ENCODE assay signal across 16 mouse cellular contexts in the genomic region with DNA sequence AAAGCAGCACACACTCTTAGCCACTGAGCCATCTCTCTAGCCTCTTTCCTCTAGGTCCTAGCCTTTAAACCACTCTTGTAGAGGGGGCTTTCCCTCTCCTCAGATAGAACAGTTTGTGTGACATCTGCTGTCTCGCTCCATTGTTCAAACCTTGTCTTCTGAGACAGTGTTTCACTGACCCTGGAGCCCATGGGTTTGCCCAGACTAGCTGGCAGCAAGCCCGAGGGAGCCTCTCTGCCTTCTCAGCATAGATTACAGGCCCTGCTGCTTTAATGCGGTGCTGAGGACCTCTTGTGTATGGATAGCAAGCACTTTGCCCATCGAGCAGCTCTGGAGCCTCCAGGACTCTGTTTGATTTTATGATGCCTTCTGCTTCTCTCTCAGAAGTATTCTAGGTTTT. TPM values are rescaled to one million over a fixed set of nuclear protein-coding genes. Genes with fewer than 3 reads are reported as not detected.
DNase-seq lines count a peak whose midpoint lies in the region; ATAC-seq and TF ChIP-seq lines count a peak whose summit lies in the region.
"Had no signal": no experiment of that assay in that cellular context is flagged by ENCODE, and none has a peak within 500 bp of the region (broad histone marks: within the 10 kb centered on the region; RNA-seq: fewer than 3 reads in every experiment).

No protein-coding gene starts in this region.

- 46% methylated on average over 4 of the region's 4 CpGs for WGBS in lung, embryonic 14.5 days
- 34% methylated on average over 4 of the region's 4 CpGs for WGBS in hindbrain, embryonic 10.5 days
- 21% methylated on average over 4 of the region's 4 CpGs for WGBS in midbrain, embryonic 16.5 days

- TF ChIP-seq CTCF in lung, embryonic 14.5 days (IDR thresholded peaks at IDR 0.05; ENCODE audit: low read depth) = no peak

- no peak overlapping the region for H3K4me3 ChIP-seq in lung, embryonic 14.5 days (ENCODE audit: low read depth, low read length)
- H3K4me3 ChIP-seq in hindbrain, embryonic 10.5 days = peak overlapping the region; percentile 20
- no peak overlapping the region for H3K4me3 ChIP-seq in midbrain, embryonic 16.5 days (ENCODE audit: low read depth, low read length)
- H3K4me3 ChIP-seq: embryonic facial prominence, embryonic 12.5 days had no signal

- H3K9me3 ChIP-seq in lung, embryonic 14.5 days (ENCODE audit: low read depth, low read length) = no peaks in the 10 kb centered on the region
- H3K9me3 ChIP-seq in hindbrain, embryonic 10.5 days = no peaks in the 10 kb centered on the region
- no peaks in the 10 kb centered on the region for H3K9me3 ChIP-seq in midbrain, embryonic 16.5 days (replicated peaks; ENCODE audit: control insufficient read depth, low read length, poor library complexity, severe bottlenecking)
- H3K9me3 ChIP-seq: embryonic facial prominence, embryonic 12.5 days had no signal

- no peak overlapping the region for H3K9ac ChIP-seq in lung, embryonic 14.5 days
- no peak overlapping the region for H3K9ac ChIP-seq in midbrain, embryonic 16.5 days (ENCODE audit: low read depth, low read length)
- H3K9ac ChIP-seq: embryonic facial prominence, embryonic 12.5 days had no signal

- no peaks in the 10 kb centered on the region for H3K36me3 ChIP-seq in lung, embryonic 14.5 days (ENCODE audit: insufficient read depth)
- H3K36me3 ChIP-seq in hindbrain, embryonic 10.5 days = no peaks in the 10 kb centered on the region
- no peaks in the 10 kb centered on the region for H3K36me3 ChIP-seq in midbrain, embryonic 16.5 days (ENCODE audit: control insufficient read depth, insufficient read depth, low read length)
- H3K36me3 ChIP-seq: embryonic facial prominence, embryonic 12.5 days had no signal

- no peaks in the 10 kb centered on the region for H3K27me3 ChIP-seq in lung, embryonic 14.5 days (ENCODE audit: insufficient read depth, low read length)
- H3K27me3 ChIP-seq in hindbrain, embryonic 10.5 days (ENCODE audit: insufficient read depth, poor library complexity, severe bottlenecking) = peaks cover 8% of the 10 kb centered on the region; the same call in 1 of the 2 replicates
- H3K27me3 ChIP-seq in midbrain, embryonic 16.5 days (ENCODE audit: control insufficient read depth, insufficient read depth, low read depth, low read length) = no peaks in the 10 kb centered on the region
- H3K27me3 ChIP-seq: embryonic facial prominence, embryonic 12.5 days had no signal

- no peak overlapping the region for H3K4me2 ChIP-seq in lung, embryonic 14.5 days
- H3K4me2 ChIP-seq in midbrain, embryonic 16.5 days (ENCODE audit: low read length) = no peak overlapping the region
- H3K4me2 ChIP-seq: embryonic facial prominence, embryonic 12.5 days had no signal

- H3K4me1 ChIP-seq in lung, embryonic 14.5 days (ENCODE audit: insufficient read depth) = no peaks in the 10 kb centered on the region
- H3K4me1 ChIP-seq in hindbrain, embryonic 10.5 days (replicated peaks) = peaks cover 34% of the 10 kb centered on the region
- H3K4me1 ChIP-seq in midbrain, embryonic 16.5 days (ENCODE audit: control insufficient read depth, insufficient read depth, low read length) = no peaks in the 10 kb centered on the region
- H3K4me1 ChIP-seq: embryonic facial prominence, embryonic 12.5 days had no signal

- no peak for ATAC-seq in lung, embryonic 14.5 days (ENCODE audit: insufficient read depth)
- peak; percentile 66 for ATAC-seq in midbrain, embryonic 16.5 days

- H3K27ac ChIP-seq in lung, embryonic 14.5 days (ENCODE audit: low read depth) = no peak overlapping the region
- peak overlapping the region; percentile 78 for H3K27ac ChIP-seq in hindbrain, embryonic 10.5 days
- H3K27ac ChIP-seq in midbrain, embryonic 16.5 days (ENCODE audit: low read length) = no peak overlapping the region
- H3K27ac ChIP-seq: embryonic facial prominence, embryonic 12.5 days; kidney, postnatal 0 days had no signal

- peak; percentile 14 to 17 for DNase-seq in adrenal gland, postnatal 36 days
- no peak for DNase-seq in adrenal gland, adult 18-20 months (ENCODE audit: low spot score in 2 of 2)
- peak; percentile 5 for DNase-seq in lung, embryonic 14.5 days
- no peak for DNase-seq in lung, postnatal 10 days
- DNase-seq in hindbrain, embryonic 10.5 days (ENCODE audit: low spot score) = peak; percentile 37
- DNase-seq in T-cell, adult 2 months (ENCODE audit: low spot score) = no peak
- DNase-seq in spleen, adult 12 weeks (ENCODE audit: low spot score) = no peak
- DNase-seq: spleen, adult 18-20 months; thymus, postnatal 14 days had no signal

RNA-seq across cellular contexts. Expression of a gene that starts 8.6 kb away (rescaled TPM):
- not detected for total RNA-seq in adrenal gland, postnatal 36 days (2021)
- not detected for total RNA-seq in adrenal gland, adult 18-20 months (2021)
- polyA plus RNA-seq in lung, embryonic 14.5 days (2014; fragmentation: Nextera tagmentation; extraction: Ambion mirVana) = 0.37 and 0.49 TPM in 2 replicates
- 46.7 and 69.8 TPM in 2 replicates for polyA plus RNA-seq in hindbrain, embryonic 10.5 days (2016; fragmentation: Nextera tagmentation; extraction: Ambion mirVana)
- polyA plus RNA-seq in midbrain, embryonic 16.5 days (2015; fragmentation: Nextera tagmentation; extraction: Ambion mirVana) = 34.3 and 34.5 TPM in 2 replicates
- total RNA-seq: heart, postnatal 25 days; megakaryocyte-erythroid progenitor cell, adult 5-6 weeks; neutrophil, adult 5-6 weeks had no signal
- polyA plus RNA-seq: liver, embryonic 16.5 days had no signal

Comparison
In these comparisons a context has a peak if more than half of its experiments do, and no peak if none do; other contexts are left out.
1. DNase-seq: peak in adrenal gland, postnatal 36 days (2 of 2), lung, embryonic 14.5 days (single experiment) and hindbrain, embryonic 10.5 days (single experiment); none in adrenal gland, adult 18-20 months (0 of 2), lung, postnatal 10 days (single experiment), T-cell, adult 2 months (single experiment) and spleen, adult 12 weeks (single experiment).
2. RNA of a gene that starts 8.6 kb away (polyA plus RNA-seq): 46.7 to 69.8 TPM in hindbrain, embryonic 10.5 days and 34.3 to 34.5 TPM in midbrain, embryonic 16.5 days; 0.37 to 0.49 TPM in lung, embryonic 14.5 days; every median in the first group is over 10 times any median in the second.